Mouse (Mus musculus) stomach, embryonic 14.5 days (tissue): ENCODE measurements around the gene Setd1b. TPM values are rescaled to one million over a fixed set of nuclear protein-coding genes. Genes with fewer than 3 reads are reported as not detected.

Experiments used
- ATAC-seq: fragments of 200-750 bp; cut with Nextera tagmentation; 2 replicates; pipeline ENCODE4 v1.8.0; 2017; ENCODE audit warnings: low read depth, moderate TSS enrichment; ENCODE audit not compliant: insufficient number of reproducible peaks, insufficient read depth, low FRiP score
- H3K27ac ChIP-seq: fragments of 300-500 bp; sonication (generic); 2 replicates; pipeline ENCODE4 v1.5.1; 2014; ENCODE audit warnings: mild to moderate bottlenecking, low read length, moderate library complexity, mixed read lengths
- H3K27me3 ChIP-seq: fragments of 300-500 bp; sonication (generic); 2 replicates; pipeline ENCODE4 v1.6.1; 2014; ENCODE audit warnings: low read length, control low read depth, mixed read lengths; ENCODE audit not compliant: control insufficient read depth, insufficient read depth
- H3K36me3 ChIP-seq: fragments of 300-500 bp; sonication (generic); 2 replicates; pipeline ENCODE4 v1.6.1; 2014; ENCODE audit warnings: mild to moderate bottlenecking, control low read depth, low read length, moderate library complexity, mixed read lengths; ENCODE audit not compliant: control insufficient read depth, insufficient read depth
- H3K4me1 ChIP-seq: fragments of 300-500 bp; sonication (generic); 2 replicates; pipeline ENCODE4 v1.6.1; 2014; ENCODE audit warnings: low read length, control low read depth, mixed read lengths; ENCODE audit not compliant: control insufficient read depth, insufficient read depth
- H3K4me2 ChIP-seq: fragments of 300-500 bp; sonication (generic); replicated peaks from 2 replicates; pipeline ENCODE4 v1.6.1; 2014; ENCODE audit warnings: low read depth, low read length, control low read depth
- H3K4me3 ChIP-seq: fragments of 300-500 bp; sonication (generic); 2 replicates; pipeline ENCODE4 v1.5.1; 2014; ENCODE audit warnings: low read depth, low read length, control low read depth
- H3K9ac ChIP-seq: fragments of 300-500 bp; sonication (generic); replicated peaks from 2 replicates; pipeline ENCODE4 v1.6.1; 2014; ENCODE audit warnings: low read depth, mild to moderate bottlenecking, control low read depth, low read length, moderate library complexity, mixed read lengths
- H3K9me3 ChIP-seq: fragments of 300-500 bp; sonication (generic); 2 replicates; pipeline ENCODE4 v1.6.1; 2016; ENCODE audit warnings: low read depth, low read length, control low read depth; ENCODE audit not compliant: control insufficient read depth
- WGBS: fragments of 180-500 bp; shearing (Covaris S2); extraction: QIAGEN DNeasy Blood & Tissue Kit; methylation state at CpG from one replicate; pipeline ENCODE4 v1.1.7; 2014; 5-methylcytosine and 5-hydroxymethylcytosine counted together
- polyA plus RNA-seq: library from polyadenylated mRNA; unstranded; fragments of >200 nt; fragmentation: Nextera tagmentation; extraction: Ambion mirVana; gene quantifications from 2 replicates; pipeline ENCODE4 v1.2.1, GENCODE M21; 2014

Setd1b gene
- polyA plus RNA-seq, 1 experiment from 2014 or later, result 12.9 TPM

GRCm38 (mm10) chr5:123157972-123158371, 16.0 kb downstream of the Setd1b start:
- Histone ChIP-seq H3K27ac (no peak overlapping the region), H3K27me3 (no peaks in the 10 kb centered on the region), H3K9me3 (no peaks in the 10 kb centered on the region), H3K36me3 (peaks cover 80% of the 10 kb centered on the region), H3K4me3 (no peak overlapping the region), H3K9ac (no peak overlapping the region), H3K4me1 (no peaks in the 10 kb centered on the region), H3K4me2 (no peak overlapping the region)
- WGBS, result 85% methylated on average over 4 of the region's 4 CpGs
- no peak for ATAC-seq

- H3K36me3 ChIP-seq, result peaks cover 83% of the 10 kb centered on the region
- H3K27me3 ChIP-seq, result no peaks in the 10 kb centered on the region
- no peak for ATAC-seq
- H3K9me3 ChIP-seq, result no peaks in the 10 kb centered on the region
- WGBS, result 85% methylated on average over 4 of the region's 4 CpGs
- no peaks in the 10 kb centered on the region for H3K4me1 ChIP-seq
- no peak overlapping the region for H3K4me3 ChIP-seq
- H3K27ac ChIP-seq, result no peak overlapping the region
- H3K9ac ChIP-seq, result no peak overlapping the region
- no peak overlapping the region for H3K4me2 ChIP-seq
Measured at GRCm38 (mm10) chr5:123159446-123159845, 17.5 kb downstream of the Setd1b start.

- WGBS, result 96% methylated on average over 15 of the region's 15 CpGs
- Histone ChIP-seq H3K4me1 (no peaks in the 10 kb centered on the region), H3K9ac (no peak overlapping the region), H3K4me2 (no peak overlapping the region), H3K27me3 (no peaks in the 10 kb centered on the region), H3K27ac (no peak overlapping the region), H3K36me3 (peaks cover 81% of the 10 kb centered on the region), H3K9me3 (no peaks in the 10 kb centered on the region), H3K4me3 (no peak overlapping the region)
- no peak for ATAC-seq
Measured at GRCm38 (mm10) chr5:123159866-123160265, 17.9 kb downstream of the Setd1b start.

GRCm38 (mm10) chr5:123160341-123160740, 18.3 kb downstream of the Setd1b start:
- no peak overlapping the region for H3K9ac ChIP-seq
- H3K36me3 ChIP-seq, result peaks cover 79% of the 10 kb centered on the region
- no peak overlapping the region for H3K4me2 ChIP-seq
- no peaks in the 10 kb centered on the region for H3K4me1 ChIP-seq
- no peak overlapping the region for H3K4me3 ChIP-seq
- no peaks in the 10 kb centered on the region for H3K9me3 ChIP-seq
- no peak overlapping the region for H3K27ac ChIP-seq
- H3K27me3 ChIP-seq, result no peaks in the 10 kb centered on the region
- 88% methylated on average over 13 of the region's 15 CpGs for WGBS
- no peak for ATAC-seq

GRCm38 (mm10) chr5:123162942-123163341, 20.9 kb downstream of the Setd1b start:
- no peak for ATAC-seq
- H3K9me3 ChIP-seq, result no peaks in the 10 kb centered on the region

GRCm38 (mm10) chr5:123166437-123166836, 24.4 kb downstream of the Setd1b start:
- no peaks in the 10 kb centered on the region for H3K4me1 ChIP-seq
- no peak overlapping the region for H3K9ac ChIP-seq
- H3K27me3 ChIP-seq, result no peaks in the 10 kb centered on the region
- no peak overlapping the region for H3K27ac ChIP-seq
- no peak overlapping the region for H3K4me2 ChIP-seq
- WGBS, result 81% methylated on average over 10 of the region's 10 CpGs
- no peaks in the 10 kb centered on the region for H3K9me3 ChIP-seq
- H3K36me3 ChIP-seq, result peaks cover 44% of the 10 kb centered on the region
- no peak overlapping the region for H3K4me3 ChIP-seq
- no peak for ATAC-seq

More at GRCm38 (mm10) chr5:123162942-123163341, 20.9 kb downstream of the Setd1b start:
- Histone ChIP-seq H3K9ac (no peak overlapping the region), H3K36me3 (peaks cover 78% of the 10 kb centered on the region), H3K27me3 (no peaks in the 10 kb centered on the region), H3K27ac (no peak overlapping the region), H3K4me1 (no peaks in the 10 kb centered on the region), H3K4me3 (no peak overlapping the region), H3K4me2 (no peak overlapping the region)
- 78% methylated on average over 9 of the region's 9 CpGs for WGBS

- peaks cover 35% of the 10 kb centered on the region for H3K36me3 ChIP-seq
- no peak for ATAC-seq
- H3K9me3 ChIP-seq, result no peaks in the 10 kb centered on the region
- no peaks in the 10 kb centered on the region for H3K4me1 ChIP-seq
- no peak overlapping the region for H3K4me2 ChIP-seq
- H3K27me3 ChIP-seq, result no peaks in the 10 kb centered on the region
- no peak overlapping the region for H3K9ac ChIP-seq
- H3K27ac ChIP-seq, result no peak overlapping the region
- H3K4me3 ChIP-seq, result no peak overlapping the region
- 63% methylated on average over 5 of the region's 5 CpGs for WGBS
Measured at GRCm38 (mm10) chr5:123167591-123167990, 25.6 kb downstream of the Setd1b start.

- no peaks in the 10 kb centered on the region for H3K9me3 ChIP-seq
- peaks cover 18% of the 10 kb centered on the region for H3K36me3 ChIP-seq
- no peak for ATAC-seq
- 76% methylated on average over 5 of the region's 5 CpGs for WGBS
- no peak within 1 kb of the TSS for H3K4me3 ChIP-seq
- no peaks in the 10 kb centered on the region for H3K27me3 ChIP-seq
- no peak within 1 kb of the TSS for H3K4me2 ChIP-seq
- no peaks in the 10 kb centered on the region for H3K4me1 ChIP-seq
- H3K9ac ChIP-seq, result no peak within 1 kb of the TSS
- no peak within 1 kb of the TSS for H3K27ac ChIP-seq
Measured at GRCm38 (mm10) chr5:123169284-123169683, 27.3 kb downstream of the Setd1b start, which contains the start of gene Psmd9. Psmd9 (plus strand) TSS chr5:123169413.

- Histone ChIP-seq H3K36me3 (peaks cover 14% of the 10 kb centered on the region), H3K9ac (no peak overlapping the region), H3K27me3 (no peaks in the 10 kb centered on the region), H3K27ac (no peak overlapping the region), H3K9me3 (no peaks in the 10 kb centered on the region), H3K4me1 (no peaks in the 10 kb centered on the region), H3K4me3 (no peak overlapping the region), H3K4me2 (no peak overlapping the region)
- WGBS, result 81% methylated on average over 9 of the region's 9 CpGs
- ATAC-seq, result no peak
Measured at GRCm38 (mm10) chr5:123170365-123170764, 28.4 kb downstream of the Setd1b start.
